Mouse (Mus musculus) right cerebral cortex, postnatal 14 days (tissue): Measurements from ENCODE around the gene Fam124b.

Source experiments
- DNase-seq: peaks from one replicate; pipeline ENCODE4 v3.0.0; 2022

Fam124b gene

DNA sequence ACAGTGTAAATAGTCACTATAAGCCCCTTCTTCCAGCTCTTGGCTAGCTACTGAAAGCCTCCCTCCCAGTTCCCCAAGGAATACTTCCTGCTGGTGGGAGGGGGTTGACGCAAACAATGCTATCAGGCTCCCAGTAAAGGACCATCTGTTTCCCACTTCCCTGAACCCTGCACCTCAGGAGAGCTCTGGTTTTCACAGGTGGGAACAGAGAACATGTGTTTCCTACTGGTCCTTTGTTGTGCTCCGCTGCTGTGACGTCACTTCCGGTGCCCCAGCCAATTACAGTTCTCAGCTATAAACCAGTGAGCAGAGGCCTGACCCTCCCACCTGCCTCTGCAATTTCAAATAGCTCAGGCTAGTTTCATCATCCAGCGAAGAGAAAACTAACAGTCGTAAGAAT lies at the start of gene Fam124b:
Fam124b (minus strand) TSS at position 206 of the 400 bp plus-strand sequence.
- peak; percentile 6 for DNase-seq

DNA sequence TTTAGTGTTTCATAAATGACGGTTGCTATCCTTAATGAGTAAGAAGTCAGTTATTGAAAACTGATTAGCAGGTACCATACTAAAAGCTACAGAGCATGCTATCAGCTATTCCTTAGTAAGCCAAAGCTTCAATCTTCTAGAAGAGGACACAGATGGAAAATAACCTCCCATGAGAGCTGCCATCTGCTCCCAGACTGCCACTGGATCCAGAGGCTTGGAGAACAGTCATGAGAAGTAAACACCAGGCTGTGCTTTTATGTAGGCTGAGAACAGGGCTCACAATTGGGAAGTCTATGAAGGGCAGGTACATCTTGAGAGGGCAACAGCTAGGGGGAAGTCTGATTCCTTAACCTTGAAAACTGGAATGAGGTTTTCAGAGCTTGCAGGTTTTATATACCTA lies 42.2 kb upstream of the Fam124b start:
- DNase-seq: no peak

DNA sequence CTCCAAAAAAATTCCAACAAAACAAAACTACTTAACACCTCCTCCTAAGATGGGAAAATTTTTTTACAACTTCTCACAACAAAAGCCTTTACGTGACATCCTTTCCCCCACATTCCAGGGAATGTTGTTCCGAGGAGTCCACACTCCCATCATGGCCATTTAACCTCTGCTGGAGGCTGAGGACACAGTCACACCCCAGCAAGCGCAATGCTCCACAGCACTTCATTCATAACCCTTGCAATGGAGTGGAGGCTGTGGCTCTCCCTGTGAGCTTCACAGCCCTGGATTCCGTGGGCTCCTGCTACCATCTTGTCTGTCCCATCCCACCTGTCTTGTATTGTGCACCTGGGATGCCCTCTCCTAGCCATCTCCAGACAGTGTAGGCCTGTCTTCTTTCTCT lies 40.4 kb upstream of the Fam124b start:
- no peak for DNase-seq

DNA sequence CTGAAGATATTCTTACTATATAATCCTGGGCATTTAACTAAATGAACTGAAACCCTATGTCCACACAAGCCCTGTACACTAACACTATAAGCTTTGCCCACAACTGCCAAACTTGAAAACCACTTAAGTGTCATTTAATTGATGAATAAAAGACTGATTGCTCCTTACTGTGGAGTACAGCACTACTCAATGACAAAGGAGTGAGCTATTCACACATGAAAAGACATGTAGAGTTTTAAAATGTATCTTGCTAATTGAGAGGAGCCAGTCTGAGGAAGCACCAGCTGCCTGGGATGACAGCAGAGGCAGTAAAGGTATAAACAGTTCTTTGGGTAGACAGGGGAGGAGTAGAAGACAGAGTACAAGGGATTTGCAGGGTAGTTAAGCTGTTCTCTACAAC lies 35.0 kb upstream of the Fam124b start:
- DNase-seq: no peak

DNA sequence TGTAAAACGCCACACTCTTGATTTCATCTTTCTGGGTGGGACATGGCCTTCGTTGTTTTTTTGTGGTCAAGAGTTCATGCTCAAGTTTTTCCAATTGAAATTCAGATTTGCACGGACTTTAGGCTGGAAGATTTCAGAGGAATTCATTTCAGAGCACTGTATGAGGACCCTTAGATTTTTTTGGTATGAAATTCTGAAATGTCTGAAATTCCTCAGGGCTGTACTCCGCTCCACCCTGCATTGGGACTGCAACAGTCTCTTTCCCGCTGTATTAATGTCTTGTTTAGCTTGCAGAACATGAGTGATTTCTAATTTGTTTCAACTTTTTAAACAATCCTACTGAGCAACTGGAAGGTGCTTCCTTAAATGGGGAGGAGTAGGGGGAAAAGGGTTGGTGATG lies 32.0 kb upstream of the Fam124b start:
- DNase-seq: no peak

DNA sequence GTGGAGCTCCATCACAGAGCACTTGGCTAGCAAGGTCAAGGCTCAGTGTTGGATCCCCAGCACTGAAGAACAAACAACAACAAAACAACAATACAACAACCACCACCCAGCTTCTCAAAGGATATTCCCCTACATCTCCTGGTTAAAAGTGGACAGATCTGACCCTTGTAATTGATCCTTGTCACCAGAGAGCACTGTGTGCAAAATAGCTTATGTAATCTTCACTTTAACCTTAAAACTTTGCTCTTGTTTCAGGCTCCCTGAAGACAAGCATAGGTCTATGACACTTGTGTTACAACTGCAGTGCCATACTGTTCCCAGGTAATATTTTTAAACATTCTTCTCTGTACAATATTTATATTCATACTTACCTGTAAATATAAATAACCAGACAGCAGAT lies 28.9 kb upstream of the Fam124b start:
- no peak for DNase-seq

DNA sequence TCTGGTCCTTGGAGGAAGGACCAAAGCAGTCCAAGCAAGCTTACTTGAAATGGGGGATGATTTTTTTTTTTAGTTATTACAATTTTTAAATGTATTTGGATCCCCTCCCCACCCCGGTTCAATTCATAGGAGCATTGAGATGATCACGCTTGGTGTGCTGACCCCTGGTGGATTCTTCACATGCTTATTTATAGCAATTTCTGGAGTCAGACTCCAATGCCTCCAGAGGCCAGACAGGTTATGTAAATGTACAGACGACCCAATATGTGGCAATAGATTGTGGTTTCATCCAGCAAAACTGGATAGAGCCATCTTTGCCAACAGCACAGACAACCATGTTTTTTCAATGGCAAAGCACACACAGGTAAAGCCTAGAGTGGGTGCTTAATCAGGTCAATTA lies 25.9 kb upstream of the Fam124b start:
- DNase-seq: no peak

DNA sequence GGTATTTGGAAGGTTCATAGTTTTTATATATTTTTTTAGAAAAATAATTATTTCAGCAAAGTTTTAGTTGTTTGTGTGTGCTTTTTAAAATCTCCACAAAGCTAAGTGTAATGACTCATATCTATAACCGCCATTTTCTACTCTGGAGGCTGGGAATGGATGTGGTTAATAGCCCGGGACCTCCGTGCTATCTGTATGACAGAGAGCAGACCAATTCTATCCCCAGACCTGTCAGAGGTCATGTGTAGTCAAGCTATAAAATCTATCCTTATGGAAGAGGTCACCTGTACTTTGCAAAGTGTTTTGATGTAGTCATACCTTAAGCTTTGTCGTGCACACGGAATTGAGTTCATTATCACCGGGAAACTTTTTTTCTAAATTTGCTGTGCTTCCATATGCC lies 23.3 kb upstream of the Fam124b start:
- no peak for DNase-seq

DNA sequence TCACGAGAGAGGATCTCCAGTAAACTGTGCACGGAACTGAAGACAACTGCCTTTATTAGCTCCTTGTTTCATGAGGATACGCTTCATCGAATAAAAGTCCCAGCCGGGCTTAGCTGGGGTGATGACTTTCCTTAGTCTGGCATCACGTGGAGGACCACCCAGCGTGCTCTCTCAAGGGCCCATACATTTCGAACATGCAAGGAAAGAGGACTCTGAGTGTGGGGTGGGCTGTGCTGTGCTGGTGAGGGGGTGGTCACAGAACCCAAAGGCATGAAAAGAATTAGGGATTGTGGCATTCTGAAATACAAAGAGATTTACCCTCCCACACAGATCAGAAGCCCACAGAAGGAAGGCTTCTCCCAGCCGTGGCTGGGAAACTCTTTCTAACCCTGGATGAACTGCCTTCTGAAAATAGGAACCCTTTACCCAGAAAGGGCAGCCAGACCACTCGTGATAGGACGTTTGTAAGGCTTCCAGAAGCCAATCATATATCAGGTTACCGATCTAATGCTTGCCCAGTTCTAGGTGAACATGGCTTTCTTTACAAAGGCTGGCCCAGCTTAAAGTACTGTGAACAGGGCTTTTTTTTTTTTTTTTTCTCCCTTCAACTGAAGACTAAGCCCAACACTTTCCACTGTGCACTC lies 21.9 kb upstream of the Fam124b start:
- DNase-seq: no peak

DNA sequence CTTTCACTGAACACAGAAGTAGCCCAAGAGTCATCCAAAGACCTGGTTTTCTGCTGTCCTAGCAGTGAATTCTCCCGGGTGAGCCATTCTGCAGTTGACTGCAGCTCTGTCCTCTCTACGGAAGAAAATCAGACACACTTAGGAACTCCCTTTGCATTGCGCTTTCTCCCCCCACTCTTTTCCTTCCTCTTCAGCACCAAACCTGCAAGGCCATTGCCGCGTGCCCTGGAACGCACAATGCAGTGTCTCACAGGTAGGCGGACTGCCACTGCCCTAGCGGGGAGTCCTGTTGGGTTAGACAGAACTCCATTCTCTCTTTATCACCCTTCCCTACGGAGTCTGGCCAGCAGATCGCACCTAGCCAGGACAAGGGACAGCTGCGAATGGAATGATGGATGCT lies 21.2 kb upstream of the Fam124b start:
- DNase-seq: no peak

DNA sequence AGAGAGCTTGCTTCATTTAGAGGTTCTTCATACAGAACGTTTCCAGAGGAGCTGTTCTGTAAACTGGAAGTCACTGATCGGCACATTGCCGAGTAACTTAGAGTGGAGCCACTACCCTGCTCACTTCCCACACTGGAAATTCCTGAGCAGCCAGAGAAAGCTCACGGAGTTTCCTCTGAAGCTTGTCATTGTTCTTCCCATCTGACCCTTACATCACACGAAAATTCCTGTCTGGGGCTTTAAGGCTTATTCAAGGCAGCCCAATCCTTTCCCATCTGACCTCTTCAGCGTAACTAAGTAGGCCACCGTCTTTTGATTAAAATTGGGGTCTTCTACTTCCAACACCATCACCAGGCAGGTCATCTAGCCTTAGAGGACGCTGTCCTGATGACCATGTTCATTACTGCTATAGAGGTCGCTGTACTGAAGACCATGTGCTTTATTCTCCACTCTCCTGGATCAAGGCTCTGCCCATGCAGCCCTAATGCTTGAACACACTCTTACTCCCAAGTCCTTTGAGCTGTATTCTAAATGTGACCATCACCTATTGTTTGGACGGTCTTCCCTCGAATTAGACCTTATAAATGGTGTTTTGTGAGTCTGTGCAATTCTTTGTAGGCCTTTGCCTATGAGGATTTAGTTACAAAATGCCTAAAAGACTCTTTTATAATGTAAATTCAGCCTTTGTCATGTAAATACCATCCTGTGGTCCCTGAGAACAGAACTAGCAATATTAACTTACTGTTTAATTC lies 18.9 kb upstream of the Fam124b start:
- DNase-seq: no peak

DNA sequence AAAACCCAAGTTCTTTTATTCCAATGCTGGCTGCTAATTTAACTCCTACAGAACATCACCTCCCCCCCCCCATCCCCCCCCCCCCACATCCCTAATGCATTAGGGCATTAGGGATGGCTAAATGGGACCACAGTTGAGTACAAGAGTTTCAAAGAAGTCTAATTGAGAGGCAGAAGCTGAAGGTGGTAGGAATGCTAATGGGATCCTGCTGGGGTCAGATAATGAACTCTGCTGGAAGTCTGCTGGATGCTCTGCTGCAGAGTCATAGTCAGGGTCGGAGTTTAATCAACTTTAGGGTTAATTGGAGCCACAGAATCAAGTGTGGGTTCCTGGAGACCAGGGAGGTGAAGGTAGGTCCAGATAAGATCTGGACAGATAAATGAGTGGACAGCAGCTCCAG lies 17.9 kb upstream of the Fam124b start:
- no peak for DNase-seq

DNA sequence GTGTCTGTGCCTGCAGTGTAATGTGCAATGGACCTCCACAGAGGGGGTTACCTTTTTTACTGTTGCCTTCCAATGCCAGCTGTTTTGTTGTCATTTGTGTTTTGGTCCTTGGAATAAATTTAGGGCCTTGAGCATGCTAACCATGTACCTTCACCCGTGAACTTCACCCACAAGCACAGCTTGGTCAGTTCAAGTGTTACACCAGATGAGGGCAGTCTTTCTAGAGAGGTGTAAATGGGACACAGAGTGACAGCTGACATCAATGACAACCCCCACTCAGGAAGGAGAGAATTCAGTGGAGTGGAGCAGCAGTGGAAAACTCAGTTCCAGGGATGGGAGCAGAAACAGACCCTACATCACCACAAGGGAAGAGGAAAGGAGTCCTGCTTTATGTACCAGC lies 12.3 kb upstream of the Fam124b start:
- DNase-seq: no peak

DNA sequence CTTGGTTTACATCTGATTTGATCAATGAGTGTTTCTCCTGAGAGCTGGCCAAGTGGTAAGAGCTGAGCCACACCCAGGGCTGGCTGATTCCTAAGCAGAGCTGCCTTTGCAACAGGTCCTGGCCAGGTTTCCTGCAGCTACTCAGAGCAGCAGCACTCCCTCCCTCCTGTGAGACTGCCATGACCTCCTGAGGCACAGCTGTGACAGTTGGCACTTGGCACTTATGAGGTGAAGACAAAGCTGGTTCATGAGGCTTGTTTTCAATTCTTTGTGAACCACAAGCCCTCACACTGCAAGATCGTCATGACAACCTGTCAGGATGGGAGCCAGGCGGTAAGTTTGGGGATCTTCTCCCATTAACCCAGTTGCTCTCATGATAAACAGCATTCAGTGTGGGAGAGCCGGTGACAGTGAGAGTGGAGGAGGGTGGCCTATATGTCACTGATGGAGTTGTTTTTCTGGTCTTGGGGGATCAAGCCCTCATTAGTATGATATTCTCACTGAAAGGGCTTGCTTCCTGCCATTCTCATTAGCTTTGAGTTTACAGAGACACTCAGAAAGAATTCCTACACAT lies 6.7 kb upstream of the Fam124b start:
- DNase-seq: no peak

DNA sequence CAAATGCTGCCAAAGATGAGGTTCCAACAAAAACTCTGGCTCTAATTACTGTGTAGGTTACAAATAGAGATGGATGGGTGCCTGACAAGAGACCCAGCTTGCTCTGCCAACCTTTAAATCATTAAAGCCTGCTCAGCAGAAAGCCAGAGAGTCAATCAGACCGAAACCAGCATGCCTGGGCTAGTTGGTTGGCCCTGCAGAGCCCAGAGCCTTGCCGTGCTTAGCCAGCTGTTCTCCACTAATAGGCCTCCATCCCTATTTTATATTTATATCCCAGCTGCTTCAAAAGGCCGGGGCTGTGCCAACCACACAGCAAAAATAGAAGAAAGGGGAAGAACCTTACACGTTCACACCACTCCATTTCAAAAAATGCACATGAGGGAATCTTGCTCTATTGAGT lies 2.9 kb upstream of the Fam124b start:
- DNase-seq: no peak

DNA sequence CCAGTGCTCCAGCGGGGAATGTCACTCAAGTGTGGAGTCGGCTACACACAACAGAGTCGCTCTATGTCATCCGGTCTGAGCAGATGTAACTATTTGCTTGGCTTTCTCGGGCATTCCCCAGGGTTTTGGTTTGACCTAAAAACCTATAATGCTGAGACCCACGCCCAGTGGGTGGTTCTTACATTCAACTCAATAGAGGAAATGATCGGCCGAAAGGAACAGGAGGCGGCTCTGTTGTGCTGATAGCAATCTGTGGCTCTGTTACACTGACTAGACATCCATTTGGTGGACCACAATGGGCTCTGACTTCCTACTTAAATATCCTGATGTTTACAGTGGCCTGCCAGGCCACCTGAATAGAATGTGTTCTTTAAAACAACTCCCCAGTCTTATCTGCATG lies 4.4 kb downstream of the Fam124b start:
- no peak for DNase-seq

DNA sequence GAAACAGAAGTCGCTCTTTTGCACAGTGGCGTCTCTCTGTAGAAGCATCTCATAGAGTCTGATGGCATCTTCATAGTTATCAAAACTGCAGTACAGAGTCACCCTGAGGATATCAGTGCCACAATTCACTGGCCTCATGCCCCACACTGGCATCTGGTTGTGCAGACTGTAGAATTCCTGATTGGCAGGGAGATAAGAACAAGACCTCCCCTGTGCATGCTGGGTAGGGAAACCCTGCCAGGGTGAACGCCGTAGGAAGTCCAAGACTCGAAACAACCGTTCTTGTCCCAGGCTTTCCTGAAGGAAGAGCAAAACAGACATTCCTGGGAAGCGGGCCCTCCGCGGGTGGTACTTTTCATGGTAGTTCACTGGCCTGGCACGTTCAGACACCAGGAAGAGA lies 5.1 kb downstream of the Fam124b start:
- DNase-seq: no peak

DNA sequence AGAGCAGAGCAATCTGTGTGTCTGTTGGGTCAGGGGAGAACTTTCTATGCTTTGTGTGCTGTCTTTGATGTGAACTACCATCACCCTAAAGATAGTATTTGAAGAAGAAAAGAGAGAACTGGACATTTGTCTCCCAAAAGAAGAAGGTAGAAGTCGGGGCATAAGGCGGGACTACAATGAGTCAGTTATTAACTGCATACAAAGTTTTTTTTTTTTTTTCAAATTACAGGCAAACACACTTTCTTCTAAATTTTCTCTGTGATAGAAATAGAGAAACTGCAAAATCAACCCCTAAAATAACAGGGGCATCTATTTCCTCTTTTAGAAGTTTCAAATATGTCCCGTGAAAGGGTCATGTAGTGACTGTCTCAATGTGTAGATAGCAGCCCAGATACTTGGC lies 16.0 kb downstream of the Fam124b start:
- no peak for DNase-seq

DNA sequence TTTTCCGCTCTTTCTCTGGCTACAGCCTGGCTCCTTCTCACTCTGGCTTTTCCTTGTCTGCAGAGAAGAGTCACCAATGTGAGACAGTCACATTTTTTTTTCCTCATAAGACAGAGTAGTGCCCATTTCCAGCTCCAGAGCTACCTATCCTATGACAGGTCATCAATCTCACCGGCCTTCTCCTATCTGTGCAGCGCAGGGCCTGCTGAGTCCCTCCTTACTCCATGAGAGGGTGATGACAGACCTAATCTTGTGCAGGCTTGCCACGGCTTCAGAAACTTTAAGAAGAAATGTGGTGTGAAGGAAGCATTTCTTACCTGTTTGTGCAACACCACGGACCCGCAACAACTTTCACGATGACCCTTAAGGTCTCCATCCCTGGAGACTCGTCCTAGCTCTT lies 25.4 kb downstream of the Fam124b start:
- no peak for DNase-seq

DNA sequence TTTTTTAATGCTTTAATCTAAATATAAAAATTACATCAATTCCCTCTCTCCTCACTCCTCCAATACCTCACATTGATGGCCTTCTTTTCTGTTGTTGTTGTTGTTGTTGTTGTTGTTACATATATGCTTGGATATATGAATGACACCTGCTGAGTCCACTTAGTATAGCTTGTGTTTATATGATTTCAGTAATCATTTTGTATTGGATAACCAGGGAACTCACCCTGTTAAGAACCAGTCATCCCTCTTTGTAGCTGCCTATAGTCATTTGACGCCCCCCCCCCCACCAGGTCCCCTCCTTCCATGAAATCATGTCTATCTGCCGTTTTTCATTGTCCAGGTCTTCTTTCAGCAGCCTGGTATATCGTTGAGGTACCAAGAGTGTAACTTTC lies 36.9 kb downstream of the Fam124b start:
- no peak for DNase-seq

DNA sequence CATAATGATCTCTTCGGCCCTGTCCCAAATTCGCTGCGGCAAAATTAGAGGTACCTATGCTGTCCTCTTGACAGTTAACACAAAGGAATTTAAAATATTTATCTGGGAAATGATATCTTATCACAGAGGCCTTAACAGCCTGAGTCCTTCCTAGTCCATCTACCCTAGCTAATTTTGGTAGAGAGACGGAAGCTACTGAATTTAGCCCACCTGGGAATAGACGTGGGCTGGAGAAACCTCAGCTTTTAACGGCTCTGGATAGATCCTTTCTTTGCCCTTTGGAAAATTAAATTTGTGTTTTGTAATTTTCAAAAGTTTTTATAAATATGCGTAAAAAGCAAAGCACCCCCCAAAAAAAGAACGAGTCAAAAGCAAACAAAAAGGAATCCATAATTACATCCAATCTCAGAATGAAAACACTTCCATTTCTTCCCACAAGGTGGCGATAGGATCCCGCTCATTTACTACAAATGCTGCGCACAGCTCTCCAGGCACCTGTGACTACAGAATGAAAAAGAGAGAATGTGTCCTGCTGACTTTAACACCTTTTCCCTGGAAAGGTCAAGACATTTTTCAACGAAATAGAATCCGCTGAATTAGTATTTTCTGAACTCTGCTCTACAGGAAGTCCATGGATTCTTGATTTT lies 37.4 kb downstream of the Fam124b start:
- DNase-seq: peak; percentile 44

DNA sequence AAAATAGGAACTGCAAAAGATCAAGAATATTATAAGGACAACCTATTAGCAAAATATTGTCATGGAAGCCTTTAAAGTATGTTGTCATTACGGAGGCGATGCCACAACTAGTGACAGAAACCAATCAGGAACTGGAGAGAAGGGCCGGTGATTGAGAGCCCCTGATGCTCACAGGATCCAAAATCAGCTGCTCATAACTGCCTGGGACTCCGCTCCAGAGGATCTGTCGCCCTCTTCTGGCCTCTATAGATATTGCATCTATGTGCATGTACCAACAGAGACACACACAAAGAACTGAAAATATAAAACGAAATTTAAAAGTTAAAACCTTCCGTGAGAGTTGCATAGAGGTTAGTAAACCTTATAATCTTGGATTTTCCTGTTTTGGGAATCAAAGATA lies 38.1 kb downstream of the Fam124b start:
- DNase-seq: peak; percentile 45

DNA sequence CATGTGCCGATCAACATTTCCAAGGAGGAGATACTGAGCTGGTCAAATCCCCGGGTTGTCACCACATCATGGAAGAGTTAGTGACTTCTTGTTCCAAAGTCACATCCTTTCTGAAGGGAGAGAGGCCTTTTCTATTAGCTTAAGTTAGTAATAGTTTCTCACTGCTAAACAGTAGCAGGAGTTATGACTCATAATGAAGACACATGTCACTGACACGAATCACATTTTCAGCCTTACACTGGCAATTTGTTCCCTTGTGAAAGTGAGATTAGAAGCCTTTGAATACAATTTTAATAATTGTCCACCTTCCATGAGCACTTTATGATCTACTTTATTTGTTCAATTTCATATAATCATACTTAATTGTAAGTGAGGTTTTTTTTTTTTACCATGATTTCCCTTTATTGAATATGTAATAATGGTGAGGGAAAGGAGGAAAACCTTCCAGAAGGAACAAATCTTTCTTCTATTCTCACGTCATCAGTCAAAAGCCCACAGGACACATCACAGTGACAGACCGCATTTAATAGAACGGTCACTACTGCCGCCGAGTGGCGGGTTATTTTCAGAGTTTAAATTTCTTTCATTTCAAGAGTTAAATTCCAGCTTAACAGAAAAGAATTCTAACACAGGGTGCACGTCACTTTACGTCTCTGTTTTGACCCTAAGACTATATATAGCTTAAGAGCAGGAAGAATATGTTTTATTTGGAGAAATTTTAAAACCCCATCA lies 40.5 kb downstream of the Fam124b start:
- DNase-seq: peak; percentile 17
